Mouse (Mus musculus) stomach, postnatal 0 days (tissue): ENCODE measurements around the gene Plcxd3.

Experiments used
- CTCF ChIP-seq: IDR thresholded peaks from 2 replicates; pipeline ENCODE4 v1.5.1; 2016; ENCODE audit warnings: antibody characterized with exemption, low read depth, mild to moderate bottlenecking, moderate library complexity
- EP300 ChIP-seq: optimal IDR thresholded peaks from 2 replicates; pipeline ENCODE3; 2016; ENCODE audit warnings: antibody characterized with exemption

GRCm38 (mm10) chr15:4440081-4440480, 64.8 kb downstream of the Plcxd3 start:
- TF ChIP-seq EP300 (no peak), CTCF (no peak)
